Comparison of ENCODE assay signal across 7 mouse cellular contexts in genomic region chr11:76945386-76946202, GRCm38 (mm10). TPM values are rescaled to one million over a fixed set of nuclear protein-coding genes. Genes with fewer than 3 reads are reported as not detected.
DNase-seq lines count a peak whose midpoint lies in the region; ATAC-seq lines count a peak whose summit lies in the region.

No protein-coding gene starts in this region.

- peak overlapping the region; percentile 52 for H3K4me2 ChIP-seq in limb, embryonic 11.5 days (ENCODE audit: low read depth, severe bottlenecking)
- H3K4me2 ChIP-seq in midbrain, embryonic 14.5 days (ENCODE audit: low read length) = peak overlapping the region; percentile 79

- peak overlapping the region; percentile 95 for H3K4me3 ChIP-seq in embryonic facial prominence, embryonic 10.5 days
- peak overlapping the region; percentile 83 for H3K4me3 ChIP-seq in limb, embryonic 11.5 days (ENCODE audit: low read depth, low read length)
- peak overlapping the region; percentile 81 for H3K4me3 ChIP-seq in midbrain, embryonic 14.5 days (replicated peaks; ENCODE audit: low read depth, low read length)

- H3K9me3 ChIP-seq in embryonic facial prominence, embryonic 10.5 days = no peaks in the 10 kb centered on the region
- H3K9me3 ChIP-seq in limb, embryonic 11.5 days (ENCODE audit: control insufficient read depth, low read length) = no peaks in the 10 kb centered on the region
- no peaks in the 10 kb centered on the region for H3K9me3 ChIP-seq in midbrain, embryonic 14.5 days (ENCODE audit: control insufficient read depth, low read length)

- peaks cover 17% of the 10 kb centered on the region for H3K4me1 ChIP-seq in embryonic facial prominence, embryonic 10.5 days
- H3K4me1 ChIP-seq in limb, embryonic 11.5 days (ENCODE audit: control insufficient read depth, insufficient read depth, low read length) = no peaks in the 10 kb centered on the region
- peaks cover 9% of the 10 kb centered on the region for H3K4me1 ChIP-seq in midbrain, embryonic 14.5 days (ENCODE audit: control insufficient read depth, insufficient read depth, low read length)

- H3K36me3 ChIP-seq in embryonic facial prominence, embryonic 10.5 days (replicated peaks) = peaks cover 30% of the 10 kb centered on the region
- H3K36me3 ChIP-seq in limb, embryonic 11.5 days (ENCODE audit: control insufficient read depth, insufficient read depth, low read length) = no peaks in the 10 kb centered on the region
- H3K36me3 ChIP-seq in midbrain, embryonic 14.5 days (ENCODE audit: control insufficient read depth, insufficient read depth, low read length) = no peaks in the 10 kb centered on the region

- peak overlapping the region; percentile 87 for H3K9ac ChIP-seq in limb, embryonic 11.5 days (ENCODE audit: low read length)
- peak overlapping the region; percentile 87 for H3K9ac ChIP-seq in midbrain, embryonic 14.5 days (replicated peaks; ENCODE audit: low read length)

- peak overlapping the region; percentile 95 for H3K27ac ChIP-seq in embryonic facial prominence, embryonic 10.5 days (replicated peaks)
- H3K27ac ChIP-seq in limb, embryonic 11.5 days (replicated peaks; ENCODE audit: low read depth, low read length) = peak overlapping the region; percentile 78
- peak overlapping the region; percentile 75 for H3K27ac ChIP-seq in midbrain, embryonic 14.5 days (replicated peaks; ENCODE audit: low read depth, low read length)

- peak; percentile 85 for ATAC-seq in limb, embryonic 11.5 days (ENCODE audit: insufficient number of reproducible peaks, low FRiP score, low TSS enrichment, low read depth)
- ATAC-seq in midbrain, embryonic 14.5 days (ENCODE audit: low FRiP score, low TSS enrichment) = peak; percentile 85

- H3K27me3 ChIP-seq in embryonic facial prominence, embryonic 10.5 days (replicated peaks; ENCODE audit: low read depth, poor library complexity, severe bottlenecking) = no peaks in the 10 kb centered on the region
- H3K27me3 ChIP-seq in limb, embryonic 11.5 days (ENCODE audit: control insufficient read depth, insufficient read depth, low read length) = no peaks in the 10 kb centered on the region
- H3K27me3 ChIP-seq in midbrain, embryonic 14.5 days (ENCODE audit: control insufficient read depth, insufficient read depth, low read length) = no peaks in the 10 kb centered on the region

- DNase-seq in adrenal gland, postnatal 10 days = peak; percentile 97
- DNase-seq in embryonic facial prominence, embryonic 10.5 days (ENCODE audit: low spot score) = peak; percentile 94
- DNase-seq in heart, adult 11 months = peak; percentile 99
- peak; percentile 97 for DNase-seq in kidney, adult 18-20 months
- DNase-seq in limb, embryonic 11.5 days (ENCODE audit: low spot score) = peak; percentile 97
- DNase-seq in midbrain, embryonic 14.5 days = peak; percentile 94
- peak; percentile 84 to 95 for DNase-seq in spleen, adult 18-20 months

- WGBS in embryonic facial prominence, embryonic 10.5 days = under 1% methylated on average over 58 of the region's 58 CpGs
- WGBS in limb, embryonic 11.5 days = under 1% methylated on average over 53 of the region's 58 CpGs
- under 1% methylated on average over 58 of the region's 58 CpGs for WGBS in midbrain, embryonic 14.5 days

RNA-seq across cellular contexts. Expression of gene Blmh, which starts 21.0 kb away (rescaled TPM):
- total RNA-seq in adrenal gland, postnatal 10 days (2021) = 10 to 100 TPM; 60.4 to 67.4 TPM
- 203 and 207 TPM in 2 replicates for polyA plus RNA-seq in embryonic facial prominence, embryonic 10.5 days (2016; fragmentation: Nextera tagmentation; extraction: Ambion mirVana)
- 171 and 181 TPM in 2 replicates for polyA plus RNA-seq in limb, embryonic 11.5 days (2014; fragmentation: Nextera tagmentation; extraction: Ambion mirVana)
- 113 and 136 TPM in 2 replicates for polyA plus RNA-seq in midbrain, embryonic 14.5 days (2014; fragmentation: Nextera tagmentation; extraction: Ambion mirVana)

RNA-seq across cellular contexts. Expression of gene Tmigd1, which starts 43.6 kb away (rescaled TPM):
- total RNA-seq in adrenal gland, postnatal 10 days (2021) = 1 to 10 TPM in 1 of 2 experiments, under 1 TPM in 1; 0.81 to 1.8 TPM
- polyA plus RNA-seq in embryonic facial prominence, embryonic 10.5 days (2016; fragmentation: Nextera tagmentation; extraction: Ambion mirVana) = not detected in 2 replicates
- not detected in 2 replicates for polyA plus RNA-seq in limb, embryonic 11.5 days (2014; fragmentation: Nextera tagmentation; extraction: Ambion mirVana)
- polyA plus RNA-seq in midbrain, embryonic 14.5 days (2014; fragmentation: Nextera tagmentation; extraction: Ambion mirVana) = 0.16 TPM in 1 of 2 replicates, not detected in the other

RNA-seq across cellular contexts. Expression of gene Slc6a4, which starts 52.8 kb away (rescaled TPM):
- total RNA-seq in adrenal gland, postnatal 10 days (2021) = 10 to 100 TPM; 19.4 to 19.6 TPM
- 0.46 and 0.59 TPM in 2 replicates for polyA plus RNA-seq in embryonic facial prominence, embryonic 10.5 days (2016; fragmentation: Nextera tagmentation; extraction: Ambion mirVana)
- 0.40 and 0.53 TPM in 2 replicates for polyA plus RNA-seq in limb, embryonic 11.5 days (2014; fragmentation: Nextera tagmentation; extraction: Ambion mirVana)
- polyA plus RNA-seq in midbrain, embryonic 14.5 days (2014; fragmentation: Nextera tagmentation; extraction: Ambion mirVana) = 5.0 and 6.1 TPM in 2 replicates

Comparison
In these comparisons a context has a peak if more than half of its experiments do, and no peak if none do; other contexts are left out.
1. Peak in every context shown above with its lines: DNase-seq, ATAC-seq, H3K4me3 ChIP-seq and H3K27ac ChIP-seq.